Mouse (Mus musculus) embryonic facial prominence, embryonic 13.5 days (tissue): ENCODE data around the gene Bad. TPM values are rescaled to one million over a fixed set of nuclear protein-coding genes. Genes with fewer than 3 reads are reported as not detected.

Source experiments
- ATAC-seq: fragments of 200-750 bp; cut with Nextera tagmentation; 2 replicates; pipeline ENCODE4 v1.8.0; 2017; ENCODE audit warnings: low read depth; ENCODE audit not compliant: insufficient number of reproducible peaks, insufficient read depth, low FRiP score, low TSS enrichment
- H3K27ac ChIP-seq: fragments of 300-500 bp; sonication (generic); 2 replicates; pipeline ENCODE4 v1.5.1; 2015; ENCODE audit warnings: moderate library complexity, mild to moderate bottlenecking, inconsistent platforms
- H3K27me3 ChIP-seq: fragments of 300-500 bp; sonication (generic); 2 replicates; pipeline ENCODE4 v1.6.1; 2015; ENCODE audit warnings: mild to moderate bottlenecking, inconsistent platforms
- H3K36me3 ChIP-seq: fragments of 300-500 bp; sonication (generic); 2 replicates; pipeline ENCODE4 v1.6.1; 2015; ENCODE audit warnings: mild to moderate bottlenecking, inconsistent platforms
- H3K4me1 ChIP-seq: fragments of 300-500 bp; sonication (generic); 2 replicates; pipeline ENCODE4 v1.6.1; 2015; ENCODE audit warnings: inconsistent platforms
- H3K4me2 ChIP-seq: fragments of 300-500 bp; sonication (generic); 2 replicates; pipeline ENCODE4 v1.6.1; 2015; ENCODE audit warnings: moderate library complexity, mild to moderate bottlenecking, inconsistent platforms
- H3K4me3 ChIP-seq: fragments of 300-500 bp; sonication (generic); 2 replicates; pipeline ENCODE4 v1.5.1; 2015; ENCODE audit warnings: mild to moderate bottlenecking, inconsistent platforms
- H3K9ac ChIP-seq: fragments of 300-500 bp; sonication (generic); 2 replicates; pipeline ENCODE4 v1.6.1; 2015; ENCODE audit warnings: mild to moderate bottlenecking, inconsistent platforms
- H3K9me3 ChIP-seq: fragments of 300-500 bp; sonication (generic); 2 replicates; pipeline ENCODE4 v1.6.1; 2016; ENCODE audit warnings: inconsistent platforms
- WGBS: fragments of 180-500 bp; shearing (Covaris S2); methylation state at CpG from one replicate; pipeline ENCODE4 v1.1.7; 2015; ENCODE audit warnings: mixed read lengths; 5-methylcytosine and 5-hydroxymethylcytosine counted together
- polyA plus RNA-seq: library from polyadenylated mRNA; unstranded; fragments of >200 nt; fragmentation: Nextera tagmentation; extraction: Ambion mirVana; gene quantifications from 2 replicates; pipeline ENCODE4 v1.2.1, GENCODE M21; 2015

The Bad gene
- polyA plus RNA-seq, 1 experiment from 2014 or later, result 80.0 TPM

- under 1% methylated on average over 35 of the region's 35 CpGs for WGBS
- Histone ChIP-seq H3K9ac (peak overlapping the region; percentile 77), H3K27ac (peak overlapping the region; percentile 98), H3K4me2 (peak overlapping the region; percentile 91), H3K27me3 (no peaks in the 10 kb centered on the region), H3K36me3 (peaks cover 30% of the 10 kb centered on the region), H3K9me3 (no peaks in the 10 kb centered on the region), H3K4me1 (peaks cover 24% of the 10 kb centered on the region), H3K4me3 (peak overlapping the region; percentile 63)
- peak; percentile 83 for ATAC-seq
Observed at GRCm38 (mm10) chr19:6951381-6951968, 9.8 kb downstream of the Bad start.

DNA sequence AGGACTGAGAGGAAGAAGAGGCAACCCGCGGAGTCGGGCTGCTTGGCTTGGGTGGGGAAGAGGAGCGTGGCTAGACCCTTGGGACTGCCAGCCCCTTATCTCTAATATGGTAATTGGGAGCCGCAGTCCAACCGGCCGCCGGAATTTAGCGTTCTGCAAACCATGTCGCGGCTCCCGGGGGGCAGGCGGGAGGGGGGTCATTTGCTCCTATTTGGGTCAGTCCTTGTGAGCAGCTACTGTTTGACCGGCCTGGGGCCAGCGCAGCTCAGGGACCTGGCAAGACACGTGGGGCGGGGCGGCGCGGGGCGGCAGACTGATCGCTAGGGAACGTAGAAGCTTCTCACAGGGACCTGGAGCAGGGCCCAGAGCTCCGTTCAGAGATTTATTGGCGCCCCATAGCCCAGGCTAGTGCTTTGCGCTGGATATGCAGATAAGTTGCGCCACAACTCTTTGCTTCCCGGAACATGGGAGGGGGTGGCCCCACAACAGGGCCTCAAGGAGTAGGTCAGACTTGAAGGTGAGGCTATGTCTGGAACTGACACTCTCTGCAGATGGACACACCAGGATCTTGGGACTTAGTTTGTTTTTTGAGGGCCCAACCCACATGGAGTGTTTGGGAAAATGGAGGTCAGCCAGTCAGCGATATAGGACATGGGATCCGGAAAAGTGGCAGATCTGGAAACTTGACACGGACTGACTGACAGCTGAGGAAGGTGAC, 10.5 kb downstream of the Bad start:
- no peaks in the 10 kb centered on the region for H3K9me3 ChIP-seq

GRCm38 (mm10) chr19:6952712-6953037, 11.0 kb downstream of the Bad start:
- peak overlapping the region; percentile 77 for H3K9ac ChIP-seq
- H3K36me3 ChIP-seq, result peaks cover 42% of the 10 kb centered on the region
- peaks cover 24% of the 10 kb centered on the region for H3K4me1 ChIP-seq
- no peak for ATAC-seq
- peak overlapping the region; percentile 98 for H3K27ac ChIP-seq
- peak overlapping the region; percentile 91 for H3K4me2 ChIP-seq
- 12% methylated on average over 3 of the region's 3 CpGs for WGBS
- no peaks in the 10 kb centered on the region for H3K9me3 ChIP-seq
- peak overlapping the region; percentile 63 for H3K4me3 ChIP-seq
- H3K27me3 ChIP-seq, result no peaks in the 10 kb centered on the region

More for the DNA sequence above, 10.5 kb downstream of the Bad start:
- peak overlapping the region; percentile 98 for H3K27ac ChIP-seq
- H3K36me3 ChIP-seq, result peaks cover 37% of the 10 kb centered on the region
- H3K4me1 ChIP-seq, result peaks cover 24% of the 10 kb centered on the region
- no peaks in the 10 kb centered on the region for H3K27me3 ChIP-seq
- ATAC-seq, result no peak
- peak overlapping the region; percentile 91 for H3K4me2 ChIP-seq
- H3K9ac ChIP-seq, result peak overlapping the region; percentile 77
- peak overlapping the region; percentile 63 for H3K4me3 ChIP-seq
- 1% methylated on average over 31 of the region's 31 CpGs for WGBS

DNA sequence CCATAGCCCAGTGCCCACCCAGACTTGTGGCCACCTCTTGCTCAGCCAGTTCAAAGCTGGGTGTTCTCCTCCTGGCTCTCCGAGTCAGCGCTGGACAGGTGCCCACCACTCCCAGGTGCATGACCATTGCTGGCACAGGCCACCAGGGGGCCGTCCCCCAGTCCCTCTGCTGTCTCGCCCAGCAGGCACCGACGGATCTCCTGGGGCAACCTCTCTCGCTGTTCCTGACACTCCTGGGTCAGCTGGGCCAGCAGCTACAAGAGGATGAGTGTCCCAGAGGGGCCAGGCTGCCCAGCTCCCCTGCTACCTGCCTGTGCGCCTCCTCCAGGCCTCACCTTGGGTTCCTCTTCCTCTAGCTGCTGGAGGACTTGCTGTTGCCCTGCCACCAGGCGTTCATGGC, 12.4 kb downstream of the Bad start:
- Histone ChIP-seq H3K4me2 (no peak overlapping the region), H3K27me3 (no peaks in the 10 kb centered on the region), H3K4me1 (peaks cover 24% of the 10 kb centered on the region), H3K27ac (no peak overlapping the region), H3K9ac (no peak overlapping the region), H3K36me3 (peaks cover 52% of the 10 kb centered on the region), H3K9me3 (no peaks in the 10 kb centered on the region), H3K4me3 (no peak overlapping the region)
- WGBS, result 65% methylated on average over 9 of the region's 9 CpGs
- no peak for ATAC-seq

DNA sequence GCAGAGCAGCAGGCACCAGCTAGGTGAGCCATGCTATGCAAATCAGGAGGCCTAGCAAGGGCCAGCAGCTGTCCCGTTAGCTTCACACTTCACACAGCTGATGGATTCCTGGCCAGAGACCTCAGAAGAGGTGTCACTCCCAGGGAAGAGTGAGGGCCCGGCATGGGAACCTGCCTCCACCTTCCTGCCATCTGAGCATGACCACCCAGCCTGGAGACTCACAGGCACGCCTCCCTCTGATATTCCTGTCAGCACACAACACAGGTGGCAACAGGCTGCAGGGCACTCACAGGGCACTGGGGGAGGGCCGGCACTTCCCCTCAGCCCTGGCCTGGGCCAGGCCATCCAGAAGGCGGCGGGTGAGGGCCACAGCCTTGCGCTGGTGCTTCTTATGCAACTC, 13.8 kb downstream of the Bad start:
- Histone ChIP-seq H3K9me3 (no peaks in the 10 kb centered on the region), H3K27me3 (no peaks in the 10 kb centered on the region), H3K9ac (no peak overlapping the region), H3K27ac (no peak overlapping the region), H3K36me3 (peaks cover 66% of the 10 kb centered on the region), H3K4me3 (no peak overlapping the region), H3K4me2 (no peak overlapping the region), H3K4me1 (peaks cover 14% of the 10 kb centered on the region)
- 83% methylated on average over 7 of the region's 7 CpGs for WGBS
- no peak for ATAC-seq

GRCm38 (mm10) chr19:6956461-6956860, 14.8 kb downstream of the Bad start:
- Histone ChIP-seq H3K4me3 (no peak overlapping the region), H3K36me3 (peaks cover 75% of the 10 kb centered on the region), H3K4me2 (no peak overlapping the region), H3K27me3 (no peaks in the 10 kb centered on the region), H3K27ac (no peak overlapping the region), H3K4me1 (peaks cover 14% of the 10 kb centered on the region), H3K9ac (no peak overlapping the region), H3K9me3 (no peaks in the 10 kb centered on the region)
- no peak for ATAC-seq
- WGBS, result 83% methylated on average over 10 of the region's 10 CpGs

- Histone ChIP-seq H3K36me3 (peaks cover 32% of the 10 kb centered on the region), H3K4me2 (peak overlapping the region; percentile 83), H3K9me3 (no peaks in the 10 kb centered on the region), H3K9ac (peak overlapping the region; percentile 81), H3K4me3 (peak overlapping the region; percentile 69), H3K4me1 (peaks cover 50% of the 10 kb centered on the region), H3K27me3 (no peaks in the 10 kb centered on the region), H3K27ac (peak overlapping the region; percentile 57; the same call in 1 of the 2 replicates)
- WGBS, result 10% methylated on average over 15 of the region's 15 CpGs
- no peak for ATAC-seq
Observed at GRCm38 (mm10) chr19:6968491-6969271, 27.0 kb downstream of the Bad start.

GRCm38 (mm10) chr19:6969291-6969664, 27.6 kb downstream of the Bad start:
- Histone ChIP-seq H3K4me1 (peaks cover 55% of the 10 kb centered on the region), H3K9me3 (no peaks in the 10 kb centered on the region), H3K4me3 (peak overlapping the region; percentile 69), H3K27me3 (no peaks in the 10 kb centered on the region), H3K27ac (peak overlapping the region; percentile 57), H3K4me2 (peak overlapping the region; percentile 83), H3K36me3 (peaks cover 29% of the 10 kb centered on the region), H3K9ac (peak overlapping the region; percentile 81)
- ATAC-seq, result peak; percentile 10; the same call in 1 of the 2 replicates
- under 1% methylated on average over 20 of the region's 20 CpGs for WGBS

GRCm38 (mm10) chr19:6969665-6970381, 28.2 kb downstream of the Bad start:
- H3K4me2 ChIP-seq, result peak overlapping the region; percentile 83
- peak; percentile 46 for ATAC-seq
- WGBS, result under 1% methylated on average over 52 of the region's 55 CpGs
- peak overlapping the region; percentile 57 for H3K27ac ChIP-seq
- H3K27me3 ChIP-seq, result no peaks in the 10 kb centered on the region
- H3K4me3 ChIP-seq, result peak overlapping the region; percentile 69
- peaks cover 55% of the 10 kb centered on the region for H3K4me1 ChIP-seq
- H3K9me3 ChIP-seq, result no peaks in the 10 kb centered on the region
- H3K9ac ChIP-seq, result peak overlapping the region; percentile 81
- H3K36me3 ChIP-seq, result peaks cover 23% of the 10 kb centered on the region

- Histone ChIP-seq H3K4me2 (peak overlapping the region; percentile 83), H3K4me1 (peaks cover 55% of the 10 kb centered on the region), H3K9me3 (no peaks in the 10 kb centered on the region), H3K36me3 (peaks cover 16% of the 10 kb centered on the region), H3K27me3 (no peaks in the 10 kb centered on the region), H3K27ac (no peak overlapping the region), H3K4me3 (peak overlapping the region; percentile 69), H3K9ac (peak overlapping the region; percentile 81; the same call in 1 of the 2 replicates)
- no peak for ATAC-seq
- 18% methylated on average over 11 of the region's 11 CpGs for WGBS
Observed at GRCm38 (mm10) chr19:6970460-6971085, 28.9 kb downstream of the Bad start.

- ATAC-seq, result no peak
- H3K27ac ChIP-seq, result peak overlapping the region; percentile 11; the same call in 1 of the 2 replicates
- H3K4me2 ChIP-seq, result no peak overlapping the region
- peak overlapping the region; percentile 41; the same call in 1 of the 2 replicates for H3K9ac ChIP-seq
- no peaks in the 10 kb centered on the region for H3K9me3 ChIP-seq
- peaks cover 7% of the 10 kb centered on the region; the same call in 1 of the 2 replicates for H3K36me3 ChIP-seq
- no peak overlapping the region for H3K4me3 ChIP-seq
- WGBS, result 24% methylated on average over 6 of the region's 6 CpGs
- peaks cover 65% of the 10 kb centered on the region for H3K4me1 ChIP-seq
- H3K27me3 ChIP-seq, result no peaks in the 10 kb centered on the region
Observed at GRCm38 (mm10) chr19:6971644-6972043, 30.0 kb downstream of the Bad start.
